Mouse (Mus musculus) c-Kit-positive CD71-positive TER-119-positive erythroid progenitor cells, embryonic 14.5 days (primary cell): Measurements from ENCODE around the gene Wdr63.
"Not testable (repeated sequence)": the region's sequence is repeated elsewhere in the genome, so short reads cannot be mapped to it uniquely, and the experiment has no call there.

ENCODE experiments used
- DNase-seq: peaks from one replicate; pipeline ENCODE4 v3.0.0-alpha.2; 2013; ENCODE audit warnings: low spot score

The Wdr63 gene

DNA sequence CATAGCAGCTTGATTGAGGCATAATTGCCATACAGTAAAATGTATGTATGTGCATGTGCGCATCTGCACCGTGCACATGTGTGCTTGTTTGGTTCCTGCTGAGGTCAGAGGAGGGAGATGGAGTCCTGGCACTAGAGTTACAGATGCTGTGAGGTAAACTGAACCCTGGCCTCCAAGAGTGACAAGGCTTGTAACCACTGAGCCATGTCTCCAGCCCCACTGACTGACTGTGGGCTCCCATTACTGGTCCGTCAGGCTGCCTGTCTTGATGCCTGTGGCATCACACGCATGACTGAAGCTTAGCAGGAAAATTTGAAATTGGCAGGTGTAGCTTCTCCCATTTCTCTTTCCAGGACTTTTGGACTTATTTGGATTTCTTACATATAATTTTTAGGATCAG is 97.2 kb downstream of the Wdr63 start:
- DNase-seq, result no peak

DNA sequence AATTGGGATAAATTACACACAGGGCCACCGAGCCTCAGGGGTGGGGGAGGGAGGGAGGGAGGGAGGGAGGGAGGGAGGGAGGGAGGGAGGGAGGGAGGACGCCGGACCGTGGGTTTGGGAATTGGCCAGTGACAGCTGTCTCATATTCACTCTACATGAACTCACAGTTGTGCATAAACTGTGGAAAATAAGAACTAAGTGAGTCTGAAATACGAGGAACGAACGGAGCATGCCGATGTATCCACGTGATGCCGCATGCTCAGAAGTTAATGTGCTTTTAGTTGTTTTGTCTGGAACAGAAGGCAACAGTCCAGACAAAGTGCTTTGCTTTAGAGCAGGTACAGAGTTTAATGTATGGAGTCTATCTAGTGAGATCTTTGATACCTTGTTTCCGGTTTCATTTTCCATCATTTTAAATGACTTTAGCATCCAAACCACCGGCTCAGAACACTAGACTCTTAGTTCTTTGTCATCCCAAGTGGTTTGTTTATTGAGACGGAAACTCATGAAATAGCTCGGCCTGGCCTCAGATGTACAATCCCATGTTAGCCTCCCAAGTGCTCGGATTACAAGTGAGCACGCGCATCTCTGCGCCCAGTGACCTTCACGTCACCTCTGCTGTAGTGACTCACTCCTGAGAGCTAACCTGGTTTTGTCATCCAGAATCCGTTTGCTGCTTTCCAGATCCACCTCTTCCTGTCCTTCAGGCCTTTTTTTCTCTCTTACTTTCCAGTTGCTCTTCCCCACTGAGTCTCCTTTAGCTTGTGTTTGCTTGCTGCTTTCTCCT is 97.9 kb downstream of the Wdr63 start:
- DNase-seq, result no peak

DNA sequence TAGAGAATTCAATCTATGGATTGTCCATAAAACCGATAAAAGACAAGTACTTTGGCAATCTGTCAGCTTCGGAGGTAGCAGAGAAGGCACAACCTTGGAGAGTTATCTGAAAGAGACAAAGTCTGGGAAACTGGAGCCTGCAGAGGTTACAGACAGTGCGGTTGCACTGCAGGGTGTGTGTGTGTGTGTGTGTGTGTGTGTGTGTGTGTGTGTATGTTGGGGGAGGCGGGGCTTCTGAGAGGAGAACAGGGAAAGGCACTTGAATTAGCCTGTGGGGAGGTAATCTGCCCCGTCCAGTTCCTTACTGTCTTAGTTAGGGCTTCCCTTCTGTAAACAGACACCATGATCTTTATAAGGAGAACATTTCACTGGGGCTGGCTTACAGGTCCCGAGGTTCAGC is 100.1 kb downstream of the Wdr63 start:
- no peak for DNase-seq

DNA sequence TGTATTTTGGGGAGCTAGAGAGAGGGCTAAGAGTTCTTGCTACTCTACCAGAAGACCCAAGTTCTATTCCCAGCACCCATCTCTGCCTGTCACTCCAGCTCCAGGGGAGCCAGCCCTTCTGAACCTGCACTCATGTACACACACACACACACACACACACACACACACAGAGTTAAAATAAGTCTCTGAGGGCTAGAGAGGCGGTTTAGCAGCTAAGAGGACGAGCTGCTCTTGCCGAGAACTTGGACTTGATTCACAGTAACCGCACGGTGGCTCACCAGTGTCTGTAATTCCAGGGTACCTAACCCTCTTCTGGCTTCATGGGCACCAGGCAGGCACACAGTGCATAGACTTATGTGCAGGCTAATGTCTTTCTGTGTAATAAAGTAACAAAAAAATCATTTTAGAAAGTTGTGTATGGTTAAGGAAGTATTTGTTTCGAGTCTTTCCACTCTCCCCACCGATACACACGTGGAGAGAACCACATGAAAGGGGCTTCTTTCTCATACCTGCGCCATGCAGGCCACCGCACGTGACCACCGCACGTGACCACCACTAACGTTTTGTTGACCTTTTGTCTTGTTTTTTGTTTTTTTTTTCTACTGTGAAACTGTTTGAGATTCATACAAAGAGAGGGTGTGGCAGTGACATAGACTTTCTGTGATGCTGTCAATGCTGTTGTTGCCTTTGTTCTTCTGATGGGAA is 103.4 kb downstream of the Wdr63 start:
- DNase-seq, result no peak

DNA sequence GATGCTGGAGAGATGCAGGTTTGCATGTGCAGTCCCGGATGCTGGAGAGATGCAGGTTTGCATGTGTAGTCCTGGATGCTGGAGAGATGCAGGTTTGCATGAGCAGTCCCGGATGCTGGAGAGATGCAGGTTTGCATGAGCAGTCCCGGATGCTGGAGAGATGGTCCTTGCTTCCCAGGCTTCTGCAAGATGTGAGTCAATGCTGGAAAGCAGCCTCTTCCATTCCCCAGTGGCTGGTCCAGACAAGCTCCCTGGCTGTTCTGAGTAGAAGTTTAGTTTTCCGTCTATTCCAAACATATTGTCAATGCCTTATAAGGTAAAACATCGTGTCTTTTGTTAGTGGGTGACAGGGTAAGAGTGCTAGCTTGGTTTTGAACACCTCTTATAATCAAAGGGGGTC is 111.4 kb downstream of the Wdr63 start:
- not testable (repeated sequence) for DNase-seq

DNA sequence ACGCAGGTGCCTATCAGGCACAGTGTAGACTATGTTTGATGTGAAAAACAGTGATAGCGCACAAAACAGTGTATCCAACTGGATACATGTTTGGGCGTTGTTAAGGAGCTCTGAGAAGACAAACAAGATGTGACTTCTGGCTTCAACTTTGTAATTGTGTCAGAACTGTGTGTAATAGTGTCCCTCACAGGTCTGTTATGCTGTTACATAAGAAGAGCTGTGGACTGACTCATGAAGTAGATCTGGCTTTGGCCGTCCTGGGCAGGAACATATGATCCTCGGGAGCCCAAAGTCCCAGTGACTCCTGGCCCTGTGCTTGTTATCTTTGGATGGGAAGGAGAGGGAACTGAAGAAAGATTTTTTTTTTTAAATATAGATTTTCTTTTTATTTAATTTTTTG is 112.4 kb downstream of the Wdr63 start:
- DNase-seq, result no peak

DNA sequence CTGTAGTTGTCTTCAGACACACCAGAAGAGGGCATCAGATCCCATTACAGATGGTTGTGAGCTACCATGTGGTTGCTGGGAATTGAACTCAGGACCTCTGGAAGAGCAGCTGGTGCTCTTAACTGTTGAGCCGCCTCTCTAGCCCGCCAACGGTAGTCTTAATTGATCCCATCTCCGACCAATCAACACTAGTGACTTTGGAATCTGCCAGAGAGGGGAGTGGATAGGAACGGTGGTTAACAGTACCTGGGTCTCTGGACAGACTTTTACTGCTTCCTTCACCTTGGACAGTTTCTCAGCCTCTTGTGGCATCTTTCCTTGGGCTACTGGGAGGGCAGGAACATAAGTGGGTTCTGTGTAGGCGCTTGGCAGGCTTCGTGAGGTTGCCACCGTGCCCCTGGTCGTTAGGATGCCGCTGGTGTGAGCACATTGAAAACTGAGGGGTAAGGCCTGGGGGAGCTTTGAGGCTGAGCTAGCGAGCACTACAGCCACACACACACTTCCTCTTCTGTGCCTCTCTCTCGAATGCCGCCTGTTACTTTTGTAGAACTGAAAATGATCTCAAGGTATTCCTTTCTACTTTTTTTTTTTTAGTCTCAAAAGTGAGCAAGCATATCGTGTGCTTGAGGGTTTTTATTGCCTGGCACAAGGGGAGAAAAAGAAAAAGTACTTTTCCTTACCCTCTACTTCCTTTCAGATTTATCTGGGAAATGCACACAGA is 114.3 kb downstream of the Wdr63 start:
- no peak for DNase-seq

DNA sequence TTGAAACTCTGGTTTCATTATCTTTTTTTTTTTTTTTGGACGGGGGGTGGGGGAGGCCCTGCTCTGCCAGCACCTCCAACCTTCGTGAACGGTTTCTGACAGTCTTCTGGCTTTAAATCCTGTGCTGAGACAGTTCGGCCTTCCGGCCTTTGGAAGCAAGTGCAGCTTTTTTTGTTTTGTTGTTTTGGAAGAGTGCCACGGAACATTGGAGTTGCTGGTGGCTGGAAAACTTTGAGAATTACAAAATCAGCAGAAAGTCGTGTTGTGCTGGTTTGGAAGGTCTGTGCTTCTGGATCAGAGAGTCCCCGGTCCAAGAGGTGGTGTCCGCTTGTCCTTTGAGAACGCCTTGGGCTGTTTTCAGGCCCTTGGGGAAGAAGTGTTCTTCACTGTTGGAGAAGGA is 115.1 kb downstream of the Wdr63 start:
- no peak for DNase-seq

DNA sequence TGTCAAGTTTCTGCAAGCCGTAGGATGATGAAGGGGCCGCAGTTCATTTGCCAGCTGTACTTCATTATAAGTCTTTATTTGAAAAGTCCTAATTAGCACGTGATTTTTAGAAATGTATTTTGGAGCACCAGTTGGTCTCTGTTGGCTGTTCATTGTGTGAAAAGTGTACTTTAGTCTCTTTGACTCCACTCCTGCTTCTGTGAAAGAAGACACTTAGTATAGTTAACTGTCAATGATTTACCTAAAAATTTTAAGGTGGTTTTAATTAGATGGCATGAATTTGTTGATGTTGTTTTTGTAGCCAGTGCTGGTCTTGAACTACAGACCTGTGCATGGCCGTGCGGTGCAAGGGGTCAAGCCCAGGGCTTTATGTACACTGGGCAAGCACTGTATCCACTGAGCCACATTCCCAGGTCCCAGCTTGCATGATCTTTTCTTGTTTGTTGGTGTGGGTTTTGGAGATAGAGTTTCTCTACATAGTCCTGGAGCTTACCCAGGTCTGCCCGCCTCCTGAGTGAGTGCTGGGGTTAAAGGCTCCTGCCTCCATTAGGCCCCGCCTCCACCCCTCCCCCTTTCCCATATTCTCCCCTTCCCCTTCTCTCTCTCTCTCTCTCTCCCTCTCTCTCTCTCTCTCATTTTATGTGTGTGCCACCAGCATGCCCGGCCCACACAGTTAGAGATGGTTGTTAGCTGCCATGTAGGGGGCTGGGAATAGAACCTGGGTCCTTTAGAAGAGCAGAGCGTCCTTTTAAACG is 115.8 kb downstream of the Wdr63 start:
- DNase-seq, result no peak

DNA sequence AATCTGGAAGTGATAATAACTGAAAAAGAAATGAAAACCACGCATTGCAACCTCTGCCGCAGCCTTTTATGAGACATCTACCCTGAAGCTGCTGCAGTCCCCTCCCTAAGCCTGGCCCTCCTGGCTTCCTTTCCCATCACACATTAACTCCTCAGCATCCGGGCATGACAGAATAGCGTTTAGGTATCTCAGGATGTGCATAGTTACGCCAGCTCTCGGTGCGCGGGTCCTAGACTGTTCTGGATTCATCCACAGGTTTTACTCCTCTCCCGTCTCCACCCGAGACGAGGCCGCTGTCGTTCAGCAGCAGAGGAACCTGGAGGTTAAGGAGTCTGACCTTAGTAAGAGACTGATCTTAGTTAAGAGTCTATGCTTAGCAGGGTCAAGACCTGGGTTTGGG is 116.8 kb downstream of the Wdr63 start:
- no peak for DNase-seq
